Mouse (Mus musculus): Measurements from ENCODE around the gene Fam193a.

DNA sequence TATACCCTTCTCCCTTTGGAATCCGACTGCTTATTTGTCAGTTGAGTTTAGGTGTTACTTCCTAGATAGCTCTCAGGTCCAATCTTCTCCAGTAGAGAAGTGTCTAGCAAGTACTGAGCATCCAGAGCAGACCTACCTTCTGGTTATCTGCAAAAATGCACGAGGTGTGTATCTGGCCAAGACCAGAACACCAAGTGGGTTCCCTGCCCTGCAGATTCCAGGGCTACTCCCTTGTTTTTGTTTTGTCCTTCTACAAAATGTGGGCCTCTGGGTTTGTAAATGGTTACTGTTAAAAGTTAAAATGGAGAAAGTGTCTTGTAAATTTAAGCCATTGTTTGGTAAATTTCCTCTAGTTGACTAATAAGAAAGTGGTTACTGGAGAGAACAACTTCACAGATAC, 70.0 kb downstream of the Fam193a start:
- TF ChIP-seq CTCF (IDR thresholded peaks at IDR 0.05; ENCODE audit: insufficient read depth, low read length) (no peak), POLR2A (IDR thresholded peaks at IDR 0.05; ENCODE audit: borderline replicate concordance, extremely low read depth, low read depth, low read length) (no peak)
